Mouse (Mus musculus) cerebral cortex, adult 2 months (tissue): ENCODE data around the gene 4930563M21Rik.

Experiments used
- WGBS: fragments of 180-500 bp; shearing (Covaris S2); methylation state at CpG from one replicate; pipeline ENCODE4 v1.1.7; 2018; 5-methylcytosine and 5-hydroxymethylcytosine counted together

4930563M21Rik gene

GRCm38 (mm10) chr9:56010450-56010849, at the start of gene 4930563M21Rik:
Gene 4930563M21Rik (minus strand): TSS chr9:56010550.
- whole genome bisulfite sequencing = 84% methylated on average over 4 of the region's 4 CpGs

GRCm38 (mm10) chr9:56056147-56056546, 45.8 kb upstream of the 4930563M21Rik start:
- WGBS = 69% methylated on average over 6 of the region's 6 CpGs

- WGBS = 51% methylated on average over 3 of the region's 3 CpGs
Measured at GRCm38 (mm10) chr9:56053796-56054195, 43.4 kb upstream of the 4930563M21Rik start.

GRCm38 (mm10) chr9:56042181-56042621, 31.9 kb upstream of the 4930563M21Rik start:
- 1% methylated on average over 16 of the region's 16 CpGs for WGBS

GRCm38 (mm10) chr9:56041372-56042180, 31.2 kb upstream of the 4930563M21Rik start, which contains the start of gene Rcn2:
Gene Rcn2 (plus strand): TSS chr9:56041845.
- under 1% methylated on average over 49 of the region's 49 CpGs for WGBS

GRCm38 (mm10) chr9:56032219-56032618, 21.9 kb upstream of the 4930563M21Rik start:
- WGBS = 72% methylated on average over 3 of the region's 3 CpGs

GRCm38 (mm10) chr9:56027292-56027691, 16.9 kb upstream of the 4930563M21Rik start:
- 90% methylated on average over 16 of the region's 16 CpGs for WGBS

- 69% methylated on average over 2 of the region's 2 CpGs for WGBS
Measured at GRCm38 (mm10) chr9:56024772-56025171, 14.4 kb upstream of the 4930563M21Rik start.

- WGBS = 80% methylated on average over 1 of the region's 2 CpGs
Measured at GRCm38 (mm10) chr9:56004679-56005078, 5.7 kb downstream of the 4930563M21Rik start.

- 23% methylated on average over 1 of the region's 1 CpGs for WGBS
Measured at GRCm38 (mm10) chr9:55946819-55947218, 63.5 kb downstream of the 4930563M21Rik start.

- WGBS = 49% methylated on average over 6 of the region's 6 CpGs
Measured at GRCm38 (mm10) chr9:55938618-55938985, 71.7 kb downstream of the 4930563M21Rik start.

- WGBS = 1% methylated on average over 60 of the region's 60 CpGs
Measured at GRCm38 (mm10) chr9:55937664-55938617, 72.4 kb downstream of the 4930563M21Rik start, which contains the start of gene Scaper. Gene Scaper (minus strand): TSS chr9:55938119.

GRCm38 (mm10) chr9:55937224-55937663, 73.1 kb downstream of the 4930563M21Rik start:
- WGBS = 21% methylated on average over 5 of the region's 5 CpGs

GRCm38 (mm10) chr9:55932482-55932881, 77.9 kb downstream of the 4930563M21Rik start:
- WGBS = 44% methylated on average over 1 of the region's 1 CpGs

GRCm38 (mm10) chr9:55918579-55918978, 91.8 kb downstream of the 4930563M21Rik start:
- WGBS = 75% methylated on average over 3 of the region's 3 CpGs
